Comparison of ENCODE assay signal across 7 mouse cellular contexts in the genomic region with DNA sequence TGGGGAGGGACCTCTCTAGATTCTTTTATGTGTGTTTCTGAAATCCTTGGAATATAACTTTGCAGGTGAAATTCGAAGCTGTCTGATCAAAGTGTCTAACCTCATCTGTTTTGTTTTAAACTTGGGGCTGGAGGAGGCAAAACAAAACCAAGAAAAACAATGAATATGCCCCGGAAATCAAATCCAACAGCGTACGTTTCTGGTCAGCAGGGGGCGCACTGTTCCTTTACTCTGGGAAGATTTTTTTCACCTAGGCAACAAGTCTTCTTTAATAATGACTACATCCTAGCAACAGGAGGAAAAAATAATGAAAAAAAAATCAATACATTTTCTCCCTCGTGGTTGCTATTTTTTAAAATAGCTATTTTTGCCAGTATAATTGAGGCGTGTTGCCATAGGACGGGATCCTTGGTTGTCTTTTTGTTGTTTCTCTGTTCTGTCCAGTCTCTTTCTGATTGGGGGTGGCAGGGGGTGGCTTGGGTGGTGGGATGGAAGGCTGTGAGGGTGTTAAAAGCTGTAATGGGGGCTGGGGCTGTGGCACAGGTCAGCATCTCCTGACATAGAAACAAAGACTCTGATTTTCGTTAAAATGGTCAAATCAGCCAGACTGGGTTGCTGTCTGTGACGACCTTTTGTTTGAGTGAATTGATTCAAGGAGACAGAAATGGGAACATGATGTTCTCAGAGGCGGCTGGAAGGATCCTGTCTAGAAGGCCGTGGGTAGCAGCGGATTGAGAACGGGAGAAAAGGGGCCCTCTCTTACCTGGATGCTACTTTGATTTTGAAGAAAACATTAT. TPM values are rescaled to one million over a fixed set of nuclear protein-coding genes. Genes with fewer than 3 reads are reported as not detected.
DNase-seq lines count a peak whose midpoint lies in the region; ATAC-seq lines count a peak whose summit lies in the region.

No protein-coding gene starts in this region.

- 0 out of 2 replicates have a peak, but pooled peaks have one; percentile 50 for ATAC-seq in frontal cortex, adult (ENCODE audit: low TSS enrichment)
- ATAC-seq in hindbrain, embryonic 13.5 days (ENCODE audit: low FRiP score) = no peak
- ATAC-seq in midbrain, embryonic 13.5 days = peak; percentile 66

- peaks cover 3% of the 10 kb centered on the region; the same call in 1 of the 2 replicates for H3K4me1 ChIP-seq in hindbrain, embryonic 13.5 days (replicated peaks)
- peaks cover 5% of the 10 kb centered on the region for H3K4me1 ChIP-seq in midbrain, embryonic 13.5 days (replicated peaks)

- DNase-seq in R1 (ENCODE audit: low read depth, low spot score) = peak; percentile 66
- DNase-seq in cerebellum, adult 18-20 months = peak; percentile 57 to 83
- DNase-seq in left cerebral cortex, adult 8-10 months (ENCODE audit: low spot score in 2 of 2) = peak; percentile 46 to 86
- peak; percentile 47 to 81 for DNase-seq in spleen, postnatal 10 days (ENCODE audit: low spot score in 2 of 2)

- H3K36me3 ChIP-seq in hindbrain, embryonic 13.5 days = no peaks in the 10 kb centered on the region
- no peaks in the 10 kb centered on the region for H3K36me3 ChIP-seq in midbrain, embryonic 13.5 days

- peak overlapping the region; percentile 44; the same call in 1 of the 2 replicates for H3K27ac ChIP-seq in hindbrain, embryonic 13.5 days
- no peak overlapping the region for H3K27ac ChIP-seq in midbrain, embryonic 13.5 days

- H3K4me2 ChIP-seq in hindbrain, embryonic 13.5 days = no peak overlapping the region
- 0 out of 2 replicates have a peak overlapping the region, but pooled peaks have one; percentile 1 for H3K4me2 ChIP-seq in midbrain, embryonic 13.5 days (replicated peaks)

- no peaks in the 10 kb centered on the region for H3K27me3 ChIP-seq in hindbrain, embryonic 13.5 days
- H3K27me3 ChIP-seq in midbrain, embryonic 13.5 days = no peaks in the 10 kb centered on the region

- no peaks in the 10 kb centered on the region for H3K9me3 ChIP-seq in hindbrain, embryonic 13.5 days
- no peaks in the 10 kb centered on the region for H3K9me3 ChIP-seq in midbrain, embryonic 13.5 days

- H3K9ac ChIP-seq in hindbrain, embryonic 13.5 days = no peak overlapping the region
- no peak overlapping the region for H3K9ac ChIP-seq in midbrain, embryonic 13.5 days (replicated peaks)

- no peak overlapping the region for H3K4me3 ChIP-seq in hindbrain, embryonic 13.5 days
- H3K4me3 ChIP-seq in midbrain, embryonic 13.5 days (replicated peaks) = no peak overlapping the region

- 31% methylated on average over 14 of the region's 14 CpGs for WGBS in hindbrain, embryonic 13.5 days
- WGBS in midbrain, embryonic 13.5 days = 25% methylated on average over 14 of the region's 14 CpGs

RNA-seq across cellular contexts. Expression of gene Uox, which starts 5.8 kb away (rescaled TPM):
- not detected in 2 replicates for polyA plus RNA-seq in hindbrain, embryonic 13.5 days (2015; fragmentation: Nextera tagmentation; extraction: Ambion mirVana)
- under 1 TPM; 0.30 to 0.72 (median 0.50) TPM for total RNA-seq in left cerebral cortex, adult 8-10 months (2022)
- not detected in 2 replicates for polyA plus RNA-seq in midbrain, embryonic 13.5 days (2015; fragmentation: Nextera tagmentation; extraction: Ambion mirVana)

RNA-seq across cellular contexts. Expression of gene Rpf1, which starts 43.2 kb away (rescaled TPM):
- polyA plus RNA-seq in hindbrain, embryonic 13.5 days (2015; fragmentation: Nextera tagmentation; extraction: Ambion mirVana) = 48.9 and 49.6 TPM in 2 replicates
- total RNA-seq in left cerebral cortex, adult 8-10 months (2022) = 10 to 100 TPM; 17.3 to 19.8 (median 17.8) TPM
- 52.4 and 55.6 TPM in 2 replicates for polyA plus RNA-seq in midbrain, embryonic 13.5 days (2015; fragmentation: Nextera tagmentation; extraction: Ambion mirVana)

RNA-seq across cellular contexts. Expression of gene Dnase2b, which starts 50.9 kb away (rescaled TPM):
- not detected in 2 replicates for polyA plus RNA-seq in hindbrain, embryonic 13.5 days (2015; fragmentation: Nextera tagmentation; extraction: Ambion mirVana)
- not detected for total RNA-seq in left cerebral cortex, adult 8-10 months (2022)
- not detected in 2 replicates for polyA plus RNA-seq in midbrain, embryonic 13.5 days (2015; fragmentation: Nextera tagmentation; extraction: Ambion mirVana)
